Mouse (Mus musculus) CH12.LX (cell line): ENCODE measurements around the gene Gm20695. TPM values are rescaled to one million over a fixed set of nuclear protein-coding genes. Genes with fewer than 3 reads are reported as not detected.

Experiments used
- DNase-seq: peaks from one replicate; pipeline ENCODE4 v3.0.0-alpha.2; 2013; ENCODE audit errors: extremely low read depth
- H3K27ac ChIP-seq: 2 replicates; pipeline ENCODE4 v1.5.1; 2012; ENCODE audit warnings: low read depth, mild to moderate bottlenecking, control low read depth, moderate library complexity; ENCODE audit not compliant: insufficient read depth
- H3K27me3 ChIP-seq: replicated peaks from 2 replicates; pipeline ENCODE3; 2012; ENCODE audit warnings: inconsistent platforms
- H3K36me3 ChIP-seq, 2 experiments: replicated peaks in 1 of 2; 2 replicates each; pipeline versions ENCODE3 to v1.6.1; 2012; ENCODE audit warnings: inconsistent platforms in 1 of 2, low read length in 1 of 2, mild to moderate bottlenecking in 1 of 2, mixed read lengths in 1 of 2, moderate library complexity in 1 of 2; ENCODE audit not compliant: control insufficient read depth in 1 of 2, insufficient read depth in 1 of 2
- H3K4me1 ChIP-seq, 2 experiments: 2 replicates each; pipeline ENCODE4 v1.6.1; 2012; ENCODE audit warnings: inconsistent platforms in 1 of 2, moderate library complexity in 1 of 2; ENCODE audit not compliant: insufficient read depth in 2 of 2, control insufficient read depth in 1 of 2
- H3K4me2 ChIP-seq: 2 replicates; pipeline ENCODE4 v1.6.1; 2012; ENCODE audit warnings: low read depth, mild to moderate bottlenecking, control low read depth; ENCODE audit not compliant: poor library complexity, insufficient read depth, severe bottlenecking
- H3K4me3 ChIP-seq, 3 experiments: fragments of 150-350 bp in 1 of 3; sonication (generic) in 1 of 3; replicated peaks in 1 of 3; 2 replicates each; pipeline versions ENCODE3 to v1.5.1; 2011 to 2012; ENCODE audit warnings: low read depth in 2 of 3, low read length in 2 of 3, mild to moderate bottlenecking in 2 of 3, moderate library complexity in 2 of 3, control low read depth in 1 of 3, improper control_type of control experiment in 1 of 3, inconsistent platforms in 1 of 3, mixed read lengths in 1 of 3; ENCODE audit not compliant: poor library complexity in 1 of 3
- H3K79me2 ChIP-seq: replicated peaks from 2 replicates; pipeline ENCODE4 v1.6.1; 2012; ENCODE audit warnings: mild to moderate bottlenecking, moderate library complexity; ENCODE audit not compliant: control insufficient read depth, poor library complexity, insufficient read depth, severe bottlenecking; ENCODE audit errors: extremely low read depth
- H3K9ac ChIP-seq: 2 replicates; pipeline ENCODE4 v1.6.1; 2012; ENCODE audit warnings: low read depth, mild to moderate bottlenecking, control low read depth, moderate library complexity; ENCODE audit not compliant: insufficient read depth
- H3K9me3 ChIP-seq: replicated peaks from 2 replicates; pipeline ENCODE3; 2012; ENCODE audit warnings: low read length, inconsistent platforms, mixed read lengths
- BHLHE40 ChIP-seq: IDR thresholded peaks from 2 replicates; pipeline ENCODE4 v1.6.1; 2011; ENCODE audit warnings: mild to moderate bottlenecking, low read depth, low read length, improper control_type of control experiment
- CHD1 ChIP-seq: IDR thresholded peaks from 2 replicates; pipeline ENCODE4 v1.6.1; 2012; ENCODE audit warnings: low read depth, low read length, improper control_type of control experiment, inconsistent platforms
- CHD2 ChIP-seq: IDR thresholded peaks from 2 replicates; pipeline ENCODE4 v1.6.1; 2011; ENCODE audit warnings: low read length, improper control_type of control experiment
- CTCF ChIP-seq, 2 experiments: IDR thresholded peaks in 1 of 2; conservative IDR thresholded peaks in 1 of 2; 2 replicates each; pipeline ENCODE4 v1.5.1; 2011 to 2012; ENCODE audit warnings: low read depth in 2 of 2, low read length in 2 of 2, improper control_type of control experiment in 1 of 2, inconsistent platforms in 1 of 2, mild to moderate bottlenecking in 1 of 2, moderate library complexity in 1 of 2
- EP300 ChIP-seq: IDR thresholded peaks from 2 replicates; pipeline ENCODE4 v1.6.1; 2011; ENCODE audit warnings: low read length, improper control_type of control experiment
- HCFC1 ChIP-seq: IDR thresholded peaks from 2 replicates; pipeline ENCODE4 v1.6.1; 2012; ENCODE audit warnings: low read depth, mild to moderate bottlenecking, inconsistent platforms, low read length, improper control_type of control experiment
- JUN ChIP-seq: IDR thresholded peaks from 2 replicates; pipeline ENCODE4 v1.6.1; 2011; ENCODE audit warnings: low read depth, mild to moderate bottlenecking, low read length, improper control_type of control experiment, moderate library complexity; ENCODE audit not compliant: insufficient read depth
- JUND ChIP-seq: conservative IDR thresholded peaks from 2 replicates; pipeline ENCODE4 v1.6.1; 2011; ENCODE audit warnings: low read depth, low read length, improper control_type of control experiment
- KAT2A ChIP-seq: IDR thresholded peaks from 2 replicates; pipeline ENCODE4 v1.6.1; 2012; ENCODE audit warnings: low read length, improper control_type of control experiment, inconsistent platforms; ENCODE audit not compliant: insufficient replicate concordance
- MAFK ChIP-seq: IDR thresholded peaks from 2 replicates; pipeline ENCODE4 v1.6.1; 2011; ENCODE audit warnings: low read length, improper control_type of control experiment; ENCODE audit not compliant: insufficient replicate concordance
- MAX ChIP-seq: IDR thresholded peaks from 2 replicates; pipeline ENCODE4 v1.6.1; 2011; ENCODE audit warnings: low read length, improper control_type of control experiment
- MAZ ChIP-seq: IDR thresholded peaks from 2 replicates; pipeline ENCODE4 v1.6.1; 2012; ENCODE audit warnings: low read depth, mild to moderate bottlenecking, inconsistent platforms, low read length, improper control_type of control experiment, moderate library complexity
- NELFE ChIP-seq: IDR thresholded peaks from 2 replicates; pipeline ENCODE4 v1.6.1; 2011; ENCODE audit warnings: low read depth, low read length, improper control_type of control experiment
- NRF1 ChIP-seq: IDR thresholded peaks from 2 replicates; pipeline ENCODE4 v1.6.1; 2014; ENCODE audit warnings: low read depth, mild to moderate bottlenecking, inconsistent platforms, low read length, improper control_type of control experiment, moderate library complexity
- RAD21 ChIP-seq: IDR thresholded peaks from 2 replicates; pipeline ENCODE4 v1.6.1; 2011; ENCODE audit warnings: low read depth, mild to moderate bottlenecking, low read length, improper control_type of control experiment, moderate library complexity
- RCOR1 ChIP-seq: conservative IDR thresholded peaks from 2 replicates; pipeline ENCODE4 v1.6.1; 2012; ENCODE audit warnings: low read depth, mild to moderate bottlenecking, inconsistent platforms, low read length, improper control_type of control experiment
- SIN3A ChIP-seq: IDR thresholded peaks from 2 replicates; pipeline ENCODE4 v1.6.1; 2012; ENCODE audit warnings: low read length, improper control_type of control experiment, inconsistent platforms
- SMC3 ChIP-seq: IDR thresholded peaks from 2 replicates; pipeline ENCODE4 v1.6.1; 2011; ENCODE audit warnings: low read depth, low read length, improper control_type of control experiment
- TBP ChIP-seq: conservative IDR thresholded peaks from 2 replicates; pipeline ENCODE4 v1.6.1; 2011; ENCODE audit warnings: low read depth, low read length, improper control_type of control experiment
- UBTF ChIP-seq: IDR thresholded peaks from 2 replicates; pipeline ENCODE4 v1.6.1; 2012; ENCODE audit warnings: low read depth, mild to moderate bottlenecking, inconsistent platforms, low read length, improper control_type of control experiment, moderate library complexity
- ZC3H11A ChIP-seq: IDR thresholded peaks from 2 replicates; pipeline ENCODE4 v1.6.1; 2012; ENCODE audit warnings: low read depth, mild to moderate bottlenecking, inconsistent platforms, low read length, improper control_type of control experiment
- dilution Hi-C: fragments of 300-500 bp; cut with MboI; formaldehyde crosslinking; loops from 2 replicates; pipeline ENCODE4 v1.14.3; 2020; ENCODE audit warnings: low sequenced_read_pairs; ENCODE audit not compliant: extremely low pct_unique_long_range_greater_than_20kb, extremely low pct_ligation_motif_present
- in situ Hi-C: fragments of 300-500 bp; cut with MboI; formaldehyde crosslinking; loops from 3 replicates; pipeline ENCODE4 v1.14.3; 2019; ENCODE audit warnings: low sequenced_read_pairs, low pct_ligation_motif_present, low pct_unique_long_range_greater_than_20kb, mixed read lengths
- polyA plus RNA-seq: library from polyadenylated mRNA; unstranded; fragments of >175 nt; gene quantifications from 2 replicates; pipeline ENCODE4 v1.2.1, GENCODE M21; 2012; ENCODE audit warnings: low read depth; ENCODE audit not compliant: insufficient read length
- total RNA-seq, 2 experiments: library from RNA; depleted of rRNA; stranded (reverse); fragments of 300-350 nt in 1 of 2; fragments of >200 nt in 1 of 2; gene quantifications; 2 replicates each; pipeline ENCODE4 v1.2.3; 2012 to 2014

The Gm20695 gene
- total and polyA plus RNA-seq, 3 experiments, result 0.89 to 1.2 TPM; not detected in 1

GRCm38 (mm10) chr16:3884201-3885064, at the start of gene Gm20695, which contains the start of gene Zfp597 (continued):
- TF ChIP-seq KAT2A, result peak; percentile 98
- TF ChIP-seq, all 38 proteins: peak for 23

GRCm38 (mm10) chr16:3835461-3835860, 49.0 kb upstream of the Gm20695 start:
- Histone ChIP-seq H3K27ac (no peak overlapping the region), H3K36me3 (no peaks in the 10 kb centered on the region), H3K9me3 (no peaks in the 10 kb centered on the region), H3K79me2 (no peaks in the 10 kb centered on the region), H3K4me3 (no peak overlapping the region), H3K4me1 (peaks cover 0 to 3% of the 10 kb centered on the region in 2 experiments; a peak in 1 of 4 replicates), H3K9ac (no peak overlapping the region), H3K27me3 (no peaks in the 10 kb centered on the region), H3K4me2 (no peak overlapping the region)
- dilution Hi-C loops (no loop called here), in situ Hi-C loops (loop anchor here (5.0 to 25.0 kb wide), 2 partner anchors 227 to 452 kb away; no protein-coding TSS in a partner anchor)
- DNase-seq, result no peak
- TF ChIP-seq UBTF, result no peak
- TF ChIP-seq HCFC1, result no peak
- TF ChIP-seq CHD2, result no peak
- no peak for TF ChIP-seq MAZ
- no peak for TF ChIP-seq RCOR1
- no peak for TF ChIP-seq MAFK
- no peak for TF ChIP-seq EP300
- no peak for TF ChIP-seq SIN3A
- no peak for TF ChIP-seq JUN
- no peak for TF ChIP-seq TBP
- no peak for TF ChIP-seq ZC3H11A

GRCm38 (mm10) chr16:3839157-3839885, 45.1 kb upstream of the Gm20695 start:
- DNase-seq, result peak; percentile 38
- Histone ChIP-seq H3K9ac (no peak overlapping the region), H3K27ac (no peak overlapping the region), H3K4me1 (peaks cover 3 to 7% of the 10 kb centered on the region in 2 experiments; a peak in 2 of 4 replicates), H3K79me2 (no peaks in the 10 kb centered on the region), H3K4me2 (no peak overlapping the region), H3K9me3 (no peaks in the 10 kb centered on the region), H3K4me3 (no peak overlapping the region), H3K27me3 (no peaks in the 10 kb centered on the region), H3K36me3 (no peaks in the 10 kb centered on the region)
- dilution Hi-C loops, result no loop called here
- peak; percentile 98 for TF ChIP-seq RAD21
- no peak for TF ChIP-seq CHD1
- TF ChIP-seq NELFE, result peak; percentile 44; the same call in 1 of the 2 replicates
- TF ChIP-seq CTCF (conservative IDR thresholded peaks at IDR 0.05 in 1 of 2, IDR thresholded peaks at IDR 0.05 in 1 of 2; ENCODE audit: low read depth in 2 of 2, low read length in 2 of 2), result peak; percentile 12 to 90; a peak in 2 of 4 replicates
- TF ChIP-seq ZC3H11A, result peak; percentile 40; the same call in 1 of the 2 replicates
- no peak for TF ChIP-seq BHLHE40
- TF ChIP-seq NRF1, result peak; percentile 50; the same call in 1 of the 2 replicates
- 0 out of 2 replicates have a peak, but pooled peaks have one; percentile 35 for TF ChIP-seq MAX
- TF ChIP-seq JUND, result no peak
- peak; percentile 82 for TF ChIP-seq SMC3
- in situ Hi-C loops, result loop anchor here (5.0 to 25.0 kb wide), 2 partner anchors 223 to 448 kb away; no protein-coding TSS in a partner anchor
